Mouse (Mus musculus): ENCODE data around the gene Zfp143. TPM values are rescaled to one million over a fixed set of nuclear protein-coding genes. Genes with fewer than 3 reads are reported as not detected.
"Not testable (repeated sequence)": the region's sequence is repeated elsewhere in the genome, so short reads cannot be mapped to it uniquely, and the experiment has no call there.

Zfp143 gene
- polyA plus RNA-seq, 1 experiment from 2014 or later = 26.1 TPM

GRCm38 (mm10) chr7:110101266-110101665, 40.2 kb downstream of the Zfp143 start:
- WGBS = 64% methylated on average over 5 of the region's 5 CpGs
- Histone ChIP-seq H3K36me3 (replicated peaks) (peaks cover 14% of the 10 kb centered on the region), H3K27ac (replicated peaks) (0 out of 2 replicates have a peak overlapping the region, but pooled peaks have one; percentile 51), H3K4me1 (peaks cover 19% of the 10 kb centered on the region), H3K27me3 (replicated peaks; ENCODE audit: low read depth, poor library complexity, severe bottlenecking) (no peaks in the 10 kb centered on the region), H3K9me3 (no peaks in the 10 kb centered on the region), H3K4me3 (no peak overlapping the region)
- DNase-seq (ENCODE audit: low spot score) = no peak

GRCm38 (mm10) chr7:110105041-110105440, 44.0 kb downstream of the Zfp143 start:
- 90% methylated on average over 5 of the region's 5 CpGs for WGBS

GRCm38 (mm10) chr7:110106633-110107032, 45.6 kb downstream of the Zfp143 start:
- no peak for DNase-seq (ENCODE audit: low spot score)
- Histone ChIP-seq H3K27me3 (replicated peaks; ENCODE audit: low read depth, poor library complexity, severe bottlenecking) (no peaks in the 10 kb centered on the region), H3K27ac (replicated peaks) (no peak overlapping the region), H3K4me3 (no peak overlapping the region), H3K36me3 (replicated peaks) (no peaks in the 10 kb centered on the region), H3K4me1 (peaks cover 15% of the 10 kb centered on the region), H3K9me3 (no peaks in the 10 kb centered on the region)
- 77% methylated on average over 3 of the region's 3 CpGs for WGBS

More at GRCm38 (mm10) chr7:110105041-110105440, 44.0 kb downstream of the Zfp143 start:
- Histone ChIP-seq H3K9me3 (no peaks in the 10 kb centered on the region), H3K4me3 (no peak overlapping the region), H3K27ac (replicated peaks) (no peak overlapping the region), H3K4me1 (peaks cover 21% of the 10 kb centered on the region), H3K27me3 (replicated peaks; ENCODE audit: low read depth, poor library complexity, severe bottlenecking) (no peaks in the 10 kb centered on the region), H3K36me3 (replicated peaks) (no peaks in the 10 kb centered on the region)
- DNase-seq (ENCODE audit: low spot score) = no peak

- not testable (repeated sequence) for H3K9me3 ChIP-seq; H3K4me3 ChIP-seq; DNase-seq (ENCODE audit: low spot score); H3K27me3 ChIP-seq (replicated peaks; ENCODE audit: low read depth, poor library complexity, severe bottlenecking); H3K27ac ChIP-seq (replicated peaks); H3K36me3 ChIP-seq (replicated peaks)
- peaks cover 15% of the 10 kb centered on the region for H3K4me1 ChIP-seq
- WGBS = 93% methylated on average over 3 of the region's 3 CpGs
Observed at GRCm38 (mm10) chr7:110108524-110108923, 47.5 kb downstream of the Zfp143 start.

- H3K27me3 ChIP-seq (replicated peaks; ENCODE audit: low read depth, poor library complexity, severe bottlenecking) = no peaks in the 10 kb centered on the region
- peaks cover 15% of the 10 kb centered on the region for H3K4me1 ChIP-seq
- H3K9me3 ChIP-seq = no peaks in the 10 kb centered on the region
- no peaks in the 10 kb centered on the region for H3K36me3 ChIP-seq (replicated peaks)
- peak overlapping the region; percentile 77 for H3K27ac ChIP-seq (replicated peaks)
- WGBS = 15% methylated on average over 11 of the region's 11 CpGs
- H3K4me3 ChIP-seq = peak overlapping the region; percentile 32
- DNase-seq (ENCODE audit: low spot score) = peak; percentile 67
Observed at GRCm38 (mm10) chr7:110108967-110109610, 48.1 kb downstream of the Zfp143 start.

- Histone ChIP-seq H3K36me3 (replicated peaks) (no peaks in the 10 kb centered on the region), H3K27ac (replicated peaks) (no peak overlapping the region), H3K4me3 (no peak overlapping the region), H3K4me1 (peaks cover 20% of the 10 kb centered on the region), H3K27me3 (replicated peaks; ENCODE audit: low read depth, poor library complexity, severe bottlenecking) (no peaks in the 10 kb centered on the region), H3K9me3 (no peaks in the 10 kb centered on the region)
- no peak for DNase-seq (ENCODE audit: low spot score)
- WGBS = 59% methylated on average over 4 of the region's 4 CpGs
Observed at GRCm38 (mm10) chr7:110110061-110110656, 49.1 kb downstream of the Zfp143 start.

GRCm38 (mm10) chr7:110114699-110115098, 53.7 kb downstream of the Zfp143 start:
- Histone ChIP-seq H3K4me3 (no peak overlapping the region), H3K9me3 (no peaks in the 10 kb centered on the region), H3K27ac (replicated peaks) (no peak overlapping the region), H3K4me1 (peaks cover 11% of the 10 kb centered on the region), H3K36me3 (replicated peaks) (no peaks in the 10 kb centered on the region), H3K27me3 (replicated peaks; ENCODE audit: low read depth, poor library complexity, severe bottlenecking) (no peaks in the 10 kb centered on the region)
- 41% methylated on average over 5 of the region's 5 CpGs for WGBS
- no peak for DNase-seq (ENCODE audit: low spot score)

GRCm38 (mm10) chr7:110116731-110117291, 55.8 kb downstream of the Zfp143 start:
- H3K9me3 ChIP-seq = no peaks in the 10 kb centered on the region
- no peak overlapping the region for H3K27ac ChIP-seq (replicated peaks)
- no peaks in the 10 kb centered on the region for H3K36me3 ChIP-seq (replicated peaks)
- H3K27me3 ChIP-seq (replicated peaks; ENCODE audit: low read depth, poor library complexity, severe bottlenecking) = no peaks in the 10 kb centered on the region
- WGBS = 26% methylated on average over 1 of the region's 1 CpGs
- H3K4me1 ChIP-seq = peaks cover 15% of the 10 kb centered on the region
- DNase-seq (ENCODE audit: low spot score) = no peak
- no peak overlapping the region for H3K4me3 ChIP-seq

GRCm38 (mm10) chr7:110118448-110118847, 57.4 kb downstream of the Zfp143 start:
- Histone ChIP-seq H3K4me3 (no peak overlapping the region), H3K27ac (replicated peaks) (no peak overlapping the region), H3K36me3 (replicated peaks) (no peaks in the 10 kb centered on the region), H3K4me1 (peaks cover 15% of the 10 kb centered on the region), H3K27me3 (replicated peaks; ENCODE audit: low read depth, poor library complexity, severe bottlenecking) (no peaks in the 10 kb centered on the region), H3K9me3 (no peaks in the 10 kb centered on the region)
- DNase-seq (ENCODE audit: low spot score) = no peak
- 82% methylated on average over 2 of the region's 2 CpGs for WGBS

GRCm38 (mm10) chr7:110120157-110120784, 59.3 kb downstream of the Zfp143 start:
- peaks cover 12% of the 10 kb centered on the region for H3K36me3 ChIP-seq (replicated peaks)
- WGBS = 84% methylated on average over 2 of the region's 2 CpGs
- H3K4me3 ChIP-seq = peak overlapping the region; percentile 99
- DNase-seq (ENCODE audit: low spot score) = no peak
- H3K27ac ChIP-seq (replicated peaks) = no peak overlapping the region
- H3K4me1 ChIP-seq = peaks cover 28% of the 10 kb centered on the region
- H3K9me3 ChIP-seq = no peaks in the 10 kb centered on the region
- no peaks in the 10 kb centered on the region for H3K27me3 ChIP-seq (replicated peaks; ENCODE audit: low read depth, poor library complexity, severe bottlenecking)

GRCm38 (mm10) chr7:110121162-110121515, 60.1 kb downstream of the Zfp143 start:
- H3K4me1 ChIP-seq = peaks cover 28% of the 10 kb centered on the region
- 4% methylated on average over 9 of the region's 9 CpGs for WGBS
- H3K27me3 ChIP-seq (replicated peaks; ENCODE audit: low read depth, poor library complexity, severe bottlenecking) = no peaks in the 10 kb centered on the region
- H3K36me3 ChIP-seq (replicated peaks) = peaks cover 18% of the 10 kb centered on the region
- peak overlapping the region; percentile 98 for H3K27ac ChIP-seq (replicated peaks)
- no peak for DNase-seq (ENCODE audit: low spot score)
- no peaks in the 10 kb centered on the region for H3K9me3 ChIP-seq
- peak overlapping the region; percentile 99 for H3K4me3 ChIP-seq

- Histone ChIP-seq H3K27me3 (replicated peaks; ENCODE audit: low read depth, poor library complexity, severe bottlenecking) (no peaks in the 10 kb centered on the region), H3K9me3 (no peaks in the 10 kb centered on the region), H3K4me3 (peak within 1 kb of the TSS; percentile 99), H3K27ac (replicated peaks) (peak within 1 kb of the TSS; percentile 98), H3K4me1 (peaks cover 28% of the 10 kb centered on the region), H3K36me3 (replicated peaks) (peaks cover 24% of the 10 kb centered on the region)
- WGBS = under 1% methylated on average over 81 of the region's 81 CpGs
- peak; percentile 100 for DNase-seq (ENCODE audit: low spot score)
Observed at GRCm38 (mm10) chr7:110121516-110122288, 60.7 kb downstream of the Zfp143 start, which contains the start of gene Wee1. TSS of gene Wee1 (plus strand) at chr7:110122046.

All from embryonic facial prominence, embryonic 10.5 days (tissue).